Mouse (Mus musculus) MEL (cell line): ENCODE data around the gene Otop3.

ENCODE experiments used
- BHLHE40 ChIP-seq: IDR thresholded peaks from 2 replicates; pipeline ENCODE4 v1.6.1; 2012; ENCODE audit warnings: low read depth, mild to moderate bottlenecking, inconsistent platforms, low read length, improper control_type of control experiment, borderline replicate concordance
- CTCF ChIP-seq, 3 experiments: IDR thresholded peaks in 2 of 3; conservative IDR thresholded peaks in 1 of 3; 2 replicates each; pipeline ENCODE4 v1.5.1; 2011 to 2012; ENCODE audit warnings: low read length in 3 of 3, low read depth in 2 of 3, mild to moderate bottlenecking in 2 of 3, improper control_type of control experiment in 1 of 3, inconsistent platforms in 1 of 3, mixed read lengths in 1 of 3, moderate library complexity in 1 of 3; ENCODE audit not compliant: control insufficient read depth in 1 of 3, insufficient read depth in 1 of 3, poor library complexity in 1 of 3, severe bottlenecking in 1 of 3
- EP300 ChIP-seq, 2 experiments: IDR thresholded peaks; 2 replicates each; pipeline ENCODE4 v1.6.1; 2011; ENCODE audit warnings: improper control_type of control experiment in 2 of 2, low read length in 2 of 2, low read depth in 1 of 2, mild to moderate bottlenecking in 1 of 2
- GABPA ChIP-seq: IDR thresholded peaks from 2 replicates; pipeline ENCODE4 v1.6.1; 2012; ENCODE audit warnings: low read depth, mild to moderate bottlenecking, inconsistent platforms, low read length, improper control_type of control experiment, moderate library complexity
- MAX ChIP-seq: IDR thresholded peaks from 2 replicates; pipeline ENCODE4 v1.6.1; 2011; ENCODE audit warnings: low read length, improper control_type of control experiment
- MYB ChIP-seq: IDR thresholded peaks from 2 replicates; pipeline ENCODE4 v1.6.1; 2011; ENCODE audit warnings: mild to moderate bottlenecking, low read depth, low read length, improper control_type of control experiment

DNA sequence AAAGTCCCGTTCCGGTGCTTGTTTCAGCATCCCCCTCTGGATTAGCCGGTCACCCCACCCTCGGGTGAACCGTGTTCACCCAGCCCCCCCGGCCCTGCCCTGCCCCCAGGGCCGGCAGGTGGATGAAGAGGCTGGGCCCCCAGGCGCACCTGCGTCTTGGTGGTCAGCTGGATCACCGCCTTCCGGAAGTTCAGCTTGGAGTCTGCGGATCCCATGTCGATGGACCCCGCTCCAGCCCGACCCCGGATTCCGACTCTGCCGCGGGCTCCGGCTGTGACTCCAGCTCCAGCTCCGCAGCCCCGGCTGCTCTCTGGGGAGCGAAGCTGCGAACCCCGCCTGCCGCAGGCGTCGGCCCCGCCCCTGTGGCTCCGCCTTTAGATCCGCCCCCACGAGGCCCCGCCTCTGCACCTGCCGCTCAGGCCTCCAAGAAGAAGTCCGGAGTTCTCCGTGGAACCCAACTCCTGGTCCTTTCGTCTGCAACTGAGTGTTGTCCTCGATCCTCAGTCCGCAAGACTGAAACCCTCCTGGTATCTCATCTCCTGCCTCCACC lies 32.9 kb downstream of the Otop3 start, which contains the start of gene Hid1:
- peak; percentile 29; the same call in 1 of the 2 replicates for TF ChIP-seq BHLHE40
- no peak for TF ChIP-seq CTCF (IDR thresholded peaks at IDR 0.05 in 2 of 3, conservative IDR thresholded peaks at IDR 0.05 in 1 of 3; ENCODE audit: control insufficient read depth in 1 of 3, insufficient read depth in 1 of 3, low read depth in 2 of 3, low read length in 3 of 3, poor library complexity in 1 of 3, severe bottlenecking in 1 of 3)
- 0 out of 2 replicates have a peak, but pooled peaks have one; percentile 36 for TF ChIP-seq MAX
- TF ChIP-seq GABPA, result no peak
- TF ChIP-seq MYB, result no peak
- TF ChIP-seq EP300 (IDR thresholded peaks at IDR 0.05; ENCODE audit: low read depth in 1 of 2, low read length in 2 of 2), result no peak
